Mouse (Mus musculus): Measurements from ENCODE around the gene Ubtd2. TPM values are rescaled to one million over a fixed set of nuclear protein-coding genes. Genes with fewer than 3 reads are reported as not detected.

Gene Ubtd2
- polyA plus RNA-seq (2012; rRNA removed; ENCODE audit: low replicate concordance) = 10.6 and 13.1 TPM in 2 replicates

GRCm38 (mm10) chr11:32454800-32455506 is at the start of gene Ubtd2:
Ubtd2 (plus strand) TSS chr11:32455370.

DNA sequence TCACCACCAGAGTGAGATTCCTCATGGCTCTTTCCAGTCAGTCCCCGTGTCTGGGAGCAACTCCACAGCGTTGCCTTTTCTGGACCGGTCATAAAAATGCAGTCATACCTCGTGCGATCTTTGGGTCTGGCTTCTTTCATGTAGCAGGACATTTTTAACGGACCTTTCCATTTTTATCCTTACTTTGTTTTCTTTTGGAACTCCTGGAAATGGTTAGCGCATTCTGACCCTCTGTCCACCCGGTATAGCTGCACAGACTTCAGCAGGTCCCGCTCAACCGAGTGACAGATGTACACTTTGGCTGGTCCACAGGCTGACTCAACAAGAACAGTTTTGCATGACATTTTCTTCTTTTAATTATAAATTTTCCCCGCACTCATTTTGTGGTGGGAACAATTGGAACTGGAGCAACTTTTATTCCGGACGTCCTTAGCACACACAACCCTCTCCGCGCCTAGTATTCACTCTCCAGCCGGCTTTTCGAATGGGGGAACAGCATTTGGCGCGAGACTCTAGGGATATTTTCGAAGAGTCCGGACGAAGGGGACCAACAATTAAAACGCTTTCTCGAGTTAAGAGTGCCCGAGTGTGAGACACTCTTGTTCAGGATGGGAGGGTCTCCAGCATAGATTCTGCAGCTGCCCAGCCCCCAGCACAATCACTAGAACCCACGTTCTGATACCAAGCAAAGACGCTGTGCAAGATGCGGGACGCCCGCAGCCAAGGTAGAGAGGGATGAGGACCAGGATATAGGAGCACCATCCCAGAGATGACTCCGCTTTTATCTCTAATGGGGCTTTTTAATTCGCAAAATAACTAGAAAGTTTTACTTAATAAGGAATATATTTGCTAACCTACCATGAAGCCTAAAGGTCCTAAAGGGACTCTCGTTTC is 76.9 kb downstream of the Ubtd2 start, which contains the start of gene Efcab9:
Gene Efcab9 (minus strand): TSS at position 211 of the 894 bp plus-strand sequence.

GRCm38 (mm10) chr11:32532765-32533481 is 77.8 kb downstream of the Ubtd2 start, which contains the start of gene Stk10:
Stk10 (plus strand) TSS chr11:32533305.

Other genes starting within 250 kb of the Ubtd2 start
- 13.1 and 14.8 TPM in 2 replicates for gene Snrnp25, start 250.0 kb upstream of the Ubtd2 start, polyA plus RNA-seq (2012; rRNA removed; ENCODE audit: low replicate concordance)
- gene Rhbdf1, start 233.1 kb upstream of the Ubtd2 start, polyA plus RNA-seq (2012; rRNA removed; ENCODE audit: low replicate concordance) = 216 and 224 TPM in 2 replicates
- gene Mpg, start 228.9 kb upstream of the Ubtd2 start, polyA plus RNA-seq (2012; rRNA removed; ENCODE audit: low replicate concordance) = 13.0 and 14.3 TPM in 2 replicates
- gene Nprl3, start 187.7 kb upstream of the Ubtd2 start, polyA plus RNA-seq (2012; rRNA removed; ENCODE audit: low replicate concordance) = 111 and 129 TPM in 2 replicates
- not detected in 2 replicates for gene Hba-x, start 179.0 kb upstream of the Ubtd2 start, polyA plus RNA-seq (2012; rRNA removed; ENCODE audit: low replicate concordance)
- gene Hba-a1, start 171.9 kb upstream of the Ubtd2 start, polyA plus RNA-seq (2012; rRNA removed; ENCODE audit: low replicate concordance) = 588 and 1,816 TPM in 2 replicates
- gene Hbq1b, start 168.4 kb upstream of the Ubtd2 start, polyA plus RNA-seq (2012; rRNA removed; ENCODE audit: low replicate concordance) = not detected in 2 replicates
- gene Hba-a2, start 158.9 kb upstream of the Ubtd2 start, polyA plus RNA-seq (2012; rRNA removed; ENCODE audit: low replicate concordance) = 968 and 1,887 TPM in 2 replicates
- 0.27 TPM in 1 of 2 replicates, not detected in the other for gene Hbq1a, start 155.3 kb upstream of the Ubtd2 start, polyA plus RNA-seq (2012; rRNA removed; ENCODE audit: low replicate concordance)
- gene Sh3pxd2b, start 107.5 kb upstream of the Ubtd2 start, polyA plus RNA-seq (2012; rRNA removed; ENCODE audit: low replicate concordance) = 23.7 and 34.8 TPM in 2 replicates
- 0.23 TPM in 1 of 2 replicates, not detected in the other for gene Efcab9, start 76.7 kb downstream of the Ubtd2 start, polyA plus RNA-seq (2012; rRNA removed; ENCODE audit: low replicate concordance)
- 27.3 and 44.9 TPM in 2 replicates for gene Stk10, start 77.9 kb downstream of the Ubtd2 start, polyA plus RNA-seq (2012; rRNA removed; ENCODE audit: low replicate concordance)
- gene Fbxw11, start 187.4 kb downstream of the Ubtd2 start, polyA plus RNA-seq (2012; rRNA removed; ENCODE audit: low replicate concordance) = 45.2 and 79.5 TPM in 2 replicates

Data from mammary gland, adult 2 months (tissue).